Mouse (Mus musculus): ENCODE results near the gene Gm28043. TPM values are rescaled to one million over a fixed set of nuclear protein-coding genes. Genes with fewer than 3 reads are reported as not detected.

The Gm28043 gene
- polyA plus RNA-seq, 1 experiment, result 1.0 TPM

DNA sequence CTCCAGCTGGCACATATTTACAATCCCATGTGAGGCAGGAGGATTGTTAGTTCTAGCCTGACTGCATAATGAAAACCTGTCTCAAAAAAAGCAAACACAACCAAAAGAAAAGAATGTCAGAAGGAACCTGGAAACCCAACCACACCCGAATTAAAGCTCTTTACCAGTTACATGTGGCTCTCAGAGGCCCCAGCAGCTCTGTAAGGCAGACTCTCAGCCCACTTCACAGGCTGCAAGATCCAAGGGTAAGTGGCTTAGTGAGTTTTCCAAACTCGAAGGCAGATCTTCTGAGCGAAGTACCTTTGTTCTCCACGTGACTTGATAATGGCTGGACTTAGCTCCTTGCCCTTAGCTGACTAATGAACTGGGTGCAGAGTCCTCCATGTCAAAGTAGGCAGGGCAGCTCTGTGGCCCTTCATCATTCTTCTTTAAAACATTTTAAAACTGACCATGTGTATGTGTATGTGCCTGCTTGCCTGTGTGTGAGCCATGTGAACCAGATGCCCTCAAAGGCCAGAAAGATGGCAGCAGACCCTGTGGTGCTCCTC lies 35.0 kb upstream of the Gm28043 start:
- Histone ChIP-seq H3K4me3 (no peak overlapping the region), H3K4me2 (ENCODE audit: low read depth) (no peak overlapping the region), H3K36me3 (ENCODE audit: control insufficient read depth, insufficient read depth) (peaks cover 6% of the 10 kb centered on the region), H3K27me3 (ENCODE audit: control insufficient read depth, insufficient read depth, insufficient read length) (no peaks in the 10 kb centered on the region), H3K79me2 (ENCODE audit: control insufficient read depth, insufficient read depth) (no peaks in the 10 kb centered on the region), H3ac (ENCODE audit: control insufficient read depth, insufficient read length) (no peak overlapping the region)
- TF ChIP-seq TCF12 (IDR thresholded peaks at IDR 0.05; ENCODE audit: insufficient read depth, poor library complexity, severe bottlenecking) (no peak), SRF (IDR thresholded peaks at IDR 0.05; ENCODE audit: control insufficient read depth, insufficient read length, low read depth) (no peak), MYOG (IDR thresholded peaks at IDR 0.05; ENCODE audit: control insufficient read depth in 1 of 3, insufficient read depth in 1 of 3, insufficient read length in 2 of 3, low read depth in 2 of 3) (no peak), POLR2A (IDR thresholded peaks at IDR 0.05; ENCODE audit: insufficient read length, low read depth) (no peak), REST (IDR thresholded peaks at IDR 0.05; ENCODE audit: insufficient read depth, insufficient read length) (no peak), CEBPB (IDR thresholded peaks at IDR 0.05; ENCODE audit: insufficient read depth, poor library complexity, severe bottlenecking) (no peak), E2F4 (IDR thresholded peaks at IDR 0.05; ENCODE audit: insufficient read depth) (no peak), TCF3 (IDR thresholded peaks at IDR 0.05; ENCODE audit: insufficient read length, low read depth) (no peak), POLR2AphosphoS2 (IDR thresholded peaks at IDR 0.05; ENCODE audit: insufficient read length, low read depth) (no peak), MYOD1 (IDR thresholded peaks at IDR 0.05; ENCODE audit: control insufficient read depth in 1 of 3, insufficient read length in 2 of 3, low read depth in 2 of 3) (no peak), USF1 (IDR thresholded peaks at IDR 0.05; ENCODE audit: low read depth) (no peak), MAX (IDR thresholded peaks at IDR 0.05; ENCODE audit: low read depth) (no peak)

DNA sequence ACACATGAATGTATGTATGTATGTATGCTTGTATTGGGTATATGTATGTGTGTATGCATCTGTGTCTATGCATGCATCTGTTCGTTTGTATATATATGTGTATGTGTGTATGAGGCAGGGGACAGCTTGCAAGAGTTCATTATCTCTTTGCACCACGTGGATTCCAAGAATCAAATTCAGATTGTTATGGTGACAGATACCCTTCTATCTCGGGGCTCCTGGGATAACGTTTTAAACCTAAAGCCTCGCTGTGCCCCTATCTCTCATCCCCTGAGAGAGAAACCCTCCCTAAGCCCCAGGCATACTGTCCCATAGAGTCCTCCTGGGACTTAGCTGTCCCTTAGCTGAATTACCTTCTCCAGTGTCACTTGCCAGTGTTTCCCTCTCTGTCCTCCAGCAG lies 31.1 kb upstream of the Gm28043 start:
- TF ChIP-seq E2F4 (IDR thresholded peaks at IDR 0.05; ENCODE audit: insufficient read depth), result no peak
- no peak for TF ChIP-seq POLR2AphosphoS2 (IDR thresholded peaks at IDR 0.05; ENCODE audit: insufficient read length, low read depth)
- TF ChIP-seq SRF (IDR thresholded peaks at IDR 0.05; ENCODE audit: control insufficient read depth, insufficient read length, low read depth), result no peak
- no peak for TF ChIP-seq TCF12 (IDR thresholded peaks at IDR 0.05; ENCODE audit: insufficient read depth, poor library complexity, severe bottlenecking)
- no peak for TF ChIP-seq USF1 (IDR thresholded peaks at IDR 0.05; ENCODE audit: low read depth)
- TF ChIP-seq REST (IDR thresholded peaks at IDR 0.05; ENCODE audit: insufficient read depth, insufficient read length), result no peak
- TF ChIP-seq CEBPB (IDR thresholded peaks at IDR 0.05; ENCODE audit: insufficient read depth, poor library complexity, severe bottlenecking), result no peak
- no peak for TF ChIP-seq MYOD1 (IDR thresholded peaks at IDR 0.05; ENCODE audit: control insufficient read depth in 1 of 3, insufficient read length in 2 of 3, low read depth in 2 of 3)
- no peak for TF ChIP-seq MAX (IDR thresholded peaks at IDR 0.05; ENCODE audit: low read depth)
- no peak for TF ChIP-seq POLR2A (IDR thresholded peaks at IDR 0.05; ENCODE audit: insufficient read length, low read depth)
- TF ChIP-seq TCF3 (IDR thresholded peaks at IDR 0.05; ENCODE audit: insufficient read length, low read depth), result no peak
- TF ChIP-seq MYOG (IDR thresholded peaks at IDR 0.05; ENCODE audit: control insufficient read depth in 1 of 3, insufficient read depth in 1 of 3, insufficient read length in 2 of 3, low read depth in 2 of 3), result no peak
- H3ac ChIP-seq (ENCODE audit: control insufficient read depth, insufficient read length), result no peak overlapping the region
- H3K79me2 ChIP-seq (ENCODE audit: control insufficient read depth, insufficient read depth), result no peaks in the 10 kb centered on the region
- no peaks in the 10 kb centered on the region for H3K27me3 ChIP-seq (ENCODE audit: control insufficient read depth, insufficient read depth, insufficient read length)
- H3K36me3 ChIP-seq (ENCODE audit: control insufficient read depth, insufficient read depth), result no peaks in the 10 kb centered on the region
- H3K4me3 ChIP-seq, result no peak overlapping the region
- H3K4me2 ChIP-seq (ENCODE audit: low read depth), result no peak overlapping the region

DNA sequence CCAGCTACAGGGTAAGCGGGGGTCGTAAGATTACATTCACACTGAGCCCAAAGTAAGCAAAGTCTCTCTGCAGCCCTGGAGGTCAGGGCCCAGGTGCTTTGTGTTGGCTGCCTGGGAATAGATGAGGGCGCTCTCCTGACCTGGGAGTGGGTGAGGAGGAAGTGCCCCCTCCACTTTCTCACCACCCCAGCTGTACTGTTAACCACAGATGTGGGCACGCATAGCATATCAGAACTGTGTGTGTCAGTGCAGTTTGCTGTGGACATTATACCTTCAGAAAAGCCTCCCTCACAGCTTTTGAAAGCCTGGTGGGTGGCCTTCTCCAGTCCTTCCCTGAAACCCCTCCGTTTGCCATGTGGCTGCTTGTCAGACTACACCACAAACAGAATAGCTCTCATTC lies 30.4 kb upstream of the Gm28043 start:
- H3ac ChIP-seq (ENCODE audit: control insufficient read depth, insufficient read length), result no peak overlapping the region
- H3K27me3 ChIP-seq (ENCODE audit: control insufficient read depth, insufficient read depth, insufficient read length), result no peaks in the 10 kb centered on the region
- no peaks in the 10 kb centered on the region for H3K79me2 ChIP-seq (ENCODE audit: control insufficient read depth, insufficient read depth)
- no peak overlapping the region for H3K4me3 ChIP-seq
- no peak overlapping the region for H3K4me2 ChIP-seq (ENCODE audit: low read depth)
- H3K36me3 ChIP-seq (ENCODE audit: control insufficient read depth, insufficient read depth), result no peaks in the 10 kb centered on the region
- TF ChIP-seq POLR2AphosphoS2 (IDR thresholded peaks at IDR 0.05; ENCODE audit: insufficient read length, low read depth), result no peak
- TF ChIP-seq CEBPB (IDR thresholded peaks at IDR 0.05; ENCODE audit: insufficient read depth, poor library complexity, severe bottlenecking), result no peak
- TF ChIP-seq E2F4 (IDR thresholded peaks at IDR 0.05; ENCODE audit: insufficient read depth), result no peak
- no peak for TF ChIP-seq MYOD1 (IDR thresholded peaks at IDR 0.05; ENCODE audit: control insufficient read depth in 1 of 3, insufficient read length in 2 of 3, low read depth in 2 of 3)
- TF ChIP-seq TCF12 (IDR thresholded peaks at IDR 0.05; ENCODE audit: insufficient read depth, poor library complexity, severe bottlenecking), result no peak
- TF ChIP-seq SRF (IDR thresholded peaks at IDR 0.05; ENCODE audit: control insufficient read depth, insufficient read length, low read depth), result no peak
- TF ChIP-seq USF1 (IDR thresholded peaks at IDR 0.05; ENCODE audit: low read depth), result no peak
- TF ChIP-seq MAX (IDR thresholded peaks at IDR 0.05; ENCODE audit: low read depth), result no peak

DNA sequence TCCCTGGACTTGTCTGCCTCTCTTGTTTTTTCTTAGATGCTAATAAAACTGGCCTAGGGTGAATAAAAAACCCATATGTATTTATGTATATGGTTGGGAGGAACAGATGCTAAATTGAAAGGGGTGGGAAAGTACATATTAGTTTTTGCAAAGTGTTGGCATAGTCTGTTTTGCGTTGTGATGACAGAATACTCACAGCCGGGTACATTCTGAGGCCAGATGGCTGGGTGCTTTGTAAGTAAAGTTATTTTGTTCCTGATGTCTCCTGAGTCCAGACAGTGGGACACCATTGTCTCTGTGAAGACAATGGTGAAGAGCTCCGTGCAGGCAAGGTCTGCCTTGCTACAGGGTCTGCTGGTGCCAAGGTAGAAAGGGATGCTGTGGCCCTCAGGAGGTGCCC lies 29.9 kb upstream of the Gm28043 start:
- no peak for TF ChIP-seq SRF (IDR thresholded peaks at IDR 0.05; ENCODE audit: control insufficient read depth, insufficient read length, low read depth)
- no peak for TF ChIP-seq E2F4 (IDR thresholded peaks at IDR 0.05; ENCODE audit: insufficient read depth)
- no peak for TF ChIP-seq POLR2A (IDR thresholded peaks at IDR 0.05; ENCODE audit: insufficient read length, low read depth)
- TF ChIP-seq MYOD1 (IDR thresholded peaks at IDR 0.05; ENCODE audit: control insufficient read depth in 1 of 3, insufficient read length in 2 of 3, low read depth in 2 of 3), result no peak
- no peak for TF ChIP-seq TCF12 (IDR thresholded peaks at IDR 0.05; ENCODE audit: insufficient read depth, poor library complexity, severe bottlenecking)
- TF ChIP-seq MAX (IDR thresholded peaks at IDR 0.05; ENCODE audit: low read depth), result no peak
- TF ChIP-seq TCF3 (IDR thresholded peaks at IDR 0.05; ENCODE audit: insufficient read length, low read depth), result no peak
- TF ChIP-seq POLR2AphosphoS2 (IDR thresholded peaks at IDR 0.05; ENCODE audit: insufficient read length, low read depth), result no peak
- TF ChIP-seq CEBPB (IDR thresholded peaks at IDR 0.05; ENCODE audit: insufficient read depth, poor library complexity, severe bottlenecking), result no peak
- no peak for TF ChIP-seq REST (IDR thresholded peaks at IDR 0.05; ENCODE audit: insufficient read depth, insufficient read length)
- no peak for TF ChIP-seq MYOG (IDR thresholded peaks at IDR 0.05; ENCODE audit: control insufficient read depth in 1 of 3, insufficient read depth in 1 of 3, insufficient read length in 2 of 3, low read depth in 2 of 3)
- TF ChIP-seq USF1 (IDR thresholded peaks at IDR 0.05; ENCODE audit: low read depth), result no peak
- no peak overlapping the region for H3ac ChIP-seq (ENCODE audit: control insufficient read depth, insufficient read length)
- H3K4me2 ChIP-seq (ENCODE audit: low read depth), result no peak overlapping the region

More for the DNA sequence above, 29.9 kb upstream of the Gm28043 start:
- Histone ChIP-seq H3K79me2 (ENCODE audit: control insufficient read depth, insufficient read depth) (no peaks in the 10 kb centered on the region), H3K27me3 (ENCODE audit: control insufficient read depth, insufficient read depth, insufficient read length) (no peaks in the 10 kb centered on the region), H3K36me3 (ENCODE audit: control insufficient read depth, insufficient read depth) (no peaks in the 10 kb centered on the region), H3K4me3 (no peak overlapping the region)
